Mouse (Mus musculus) gastrocnemius, postnatal 25 days (tissue): ENCODE results near the gene Timm8b. TPM values are rescaled to one million over a fixed set of nuclear protein-coding genes. Genes with fewer than 3 reads are reported as not detected.
"Not testable (repeated sequence)": the region's sequence is repeated elsewhere in the genome, so short reads cannot be mapped to it uniquely, and the experiment has no call there.

Source experiments
- DNase-seq: peaks from one replicate; pipeline ENCODE4 v3.0.0; 2022
- total RNA-seq, 2 experiments: library from RNA; stranded (reverse); gene quantifications; 1 replicate in 1 of 2; 2 replicates in 1 of 2; pipeline ENCODE4 v1.2.3; 2021

Timm8b gene
- total RNA-seq, 2 experiments from 2014 or later: 182 to 200 TPM

- no peak for DNase-seq
Observed at GRCm38 (mm10) chr9:50602055-50602845, 1.5 kb upstream of the Timm8b start.

GRCm38 (mm10) chr9:50603998-50604324 is 251 bp downstream of the Timm8b start:
- no peak for DNase-seq

GRCm38 (mm10) chr9:50604338-50604737 is 628 bp downstream of the Timm8b start:
- no peak for DNase-seq

DNA sequence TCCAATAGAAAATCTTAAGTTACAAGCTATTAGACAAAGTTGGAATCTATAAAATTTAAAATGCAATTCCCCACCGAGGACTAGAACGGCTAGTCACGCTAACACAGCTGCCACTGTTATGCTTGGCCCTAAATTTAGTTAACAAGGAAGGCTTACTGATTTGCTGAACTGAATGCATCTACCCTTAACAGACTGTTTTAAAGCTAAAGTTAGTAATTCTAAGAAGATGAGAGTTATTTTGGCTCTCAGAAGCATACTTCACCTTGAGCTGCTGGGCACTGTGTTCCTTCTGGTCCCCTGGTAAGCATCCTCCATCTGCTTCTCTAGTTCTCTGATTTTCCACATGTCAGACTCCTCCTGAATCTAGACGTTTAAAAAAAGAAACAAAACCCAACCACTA is 8.4 kb downstream of the Timm8b start:
- no peak for DNase-seq

GRCm38 (mm10) chr9:50616161-50616560 is 12.5 kb downstream of the Timm8b start:
- DNase-seq: no peak

- DNase-seq: peak; percentile 83
Observed at GRCm38 (mm10) chr9:50616766-50617603, 13.3 kb downstream of the Timm8b start, which contains the start of the genes Pih1d2 and Nkapd1. Gene Pih1d2, plus strand, starts transcription at chr9:50617321. Gene Nkapd1, minus strand, starts transcription at chr9:50617464.

DNA sequence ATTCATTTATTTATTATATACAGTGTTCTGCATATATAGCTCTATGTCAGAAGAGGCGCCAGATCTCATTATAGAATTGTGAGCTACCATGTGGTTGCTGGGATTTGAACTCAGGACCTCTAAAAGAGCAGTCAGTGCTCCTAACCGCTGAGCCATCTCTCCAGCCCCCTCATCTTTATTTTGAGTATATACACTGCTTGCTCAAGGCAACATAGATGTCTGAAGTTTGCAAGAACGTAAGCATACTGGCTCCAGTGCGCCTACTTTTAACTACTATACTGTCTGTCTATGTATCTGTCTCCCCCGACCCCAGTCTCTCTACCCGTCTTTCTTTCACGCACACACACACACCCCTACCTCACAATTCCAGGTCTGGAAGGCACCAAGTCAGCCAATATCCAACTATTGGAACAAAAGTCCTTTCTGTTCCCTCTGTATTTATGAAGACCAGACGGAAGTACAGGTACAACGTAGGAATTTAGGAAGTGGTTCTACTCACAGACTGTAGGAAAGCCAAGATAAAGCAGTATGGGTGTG is 14.2 kb downstream of the Timm8b start:
- DNase-seq: no peak

DNA sequence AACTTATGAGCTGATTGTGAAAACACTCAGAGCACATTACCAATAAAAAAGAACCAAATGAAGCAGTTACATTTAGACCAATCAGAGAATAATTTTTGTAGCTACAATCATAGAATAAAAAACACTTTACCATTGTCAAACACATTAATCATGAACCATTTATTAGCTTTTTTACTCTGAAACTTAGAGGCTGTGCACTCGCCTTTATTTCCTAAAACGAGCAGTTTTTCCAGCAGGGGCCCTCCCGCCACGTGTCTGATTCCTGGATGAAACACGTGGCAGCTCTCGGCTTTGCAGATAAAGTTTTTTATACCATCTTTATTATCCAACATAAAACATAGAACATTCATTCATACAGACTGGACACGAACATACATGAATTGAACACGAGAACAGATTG is 27.2 kb downstream of the Timm8b start:
- not testable (repeated sequence) for DNase-seq

DNA sequence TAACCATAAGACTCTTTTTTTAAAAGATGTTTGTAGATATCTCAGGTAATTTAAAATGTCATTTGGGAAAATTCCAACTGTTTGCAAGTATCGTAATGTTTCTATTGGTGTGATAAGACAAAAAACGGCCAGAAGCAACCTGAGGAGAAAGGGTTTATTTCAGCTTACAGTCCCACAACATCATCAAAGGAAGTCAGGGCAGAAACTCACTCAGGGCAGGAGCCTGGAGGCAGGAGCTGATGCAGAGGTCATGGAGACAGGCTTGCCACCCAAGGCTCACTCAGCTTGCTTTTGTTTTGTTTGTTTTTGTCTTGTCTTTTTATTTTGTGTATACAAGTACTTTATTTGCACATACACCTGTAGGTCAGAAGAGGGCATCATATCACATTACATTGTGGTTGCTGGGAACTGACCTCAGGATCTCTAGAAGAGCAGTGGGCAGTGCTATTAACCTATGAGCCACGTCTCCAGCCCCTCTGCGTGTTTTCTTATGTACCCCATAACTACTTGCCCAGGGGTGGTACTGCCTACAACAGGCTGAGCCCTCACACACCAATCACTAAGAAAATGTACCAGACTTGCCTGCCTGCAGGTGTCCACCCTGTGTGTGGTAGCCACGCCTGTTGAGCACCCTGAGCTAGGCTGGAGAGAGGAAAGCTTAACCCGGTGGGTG is 28.4 kb downstream of the Timm8b start:
- DNase-seq: no peak

DNA sequence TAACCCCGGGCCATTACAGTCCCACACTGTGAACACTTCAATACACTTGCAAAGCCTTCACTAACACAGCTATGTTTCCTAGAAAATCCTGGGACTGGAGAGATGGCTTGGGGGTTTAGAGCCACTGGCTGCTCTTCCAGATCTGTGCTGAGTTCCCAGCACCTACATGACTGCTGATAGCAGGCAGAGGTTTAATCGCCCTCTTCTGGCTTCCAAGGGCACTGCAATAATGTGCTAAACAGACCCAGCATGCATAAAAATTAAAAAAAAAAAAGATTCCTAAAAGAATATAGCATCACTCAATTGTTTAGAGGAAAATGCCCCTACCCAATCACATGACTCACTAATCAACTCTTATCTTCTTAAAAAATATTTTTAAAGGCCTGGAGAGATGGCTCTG is 29.3 kb downstream of the Timm8b start:
- DNase-seq: no peak

- DNase-seq: no peak
Observed at GRCm38 (mm10) chr9:50634270-50634669, 30.6 kb downstream of the Timm8b start.

- DNase-seq: peak; percentile 16
Observed at GRCm38 (mm10) chr9:50646826-50647370, 43.2 kb downstream of the Timm8b start.

DNA sequence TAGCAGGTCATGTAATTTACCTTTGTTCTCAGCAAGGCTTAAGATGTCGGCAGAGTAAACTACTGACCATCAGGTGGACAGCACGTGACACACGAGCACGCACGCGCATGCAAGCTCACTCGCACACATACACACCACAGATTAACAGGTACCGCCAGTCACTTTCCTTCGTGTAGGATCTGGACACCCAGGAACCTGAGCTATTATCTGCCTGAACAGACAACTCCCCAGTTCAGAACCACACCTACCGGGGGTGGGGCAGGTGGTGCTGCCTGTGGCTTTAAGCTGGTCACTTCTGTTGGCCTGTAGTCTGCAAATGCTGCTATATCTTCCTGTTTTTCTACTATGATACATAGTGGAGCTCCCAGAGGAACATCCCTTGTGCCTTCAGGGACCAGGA is 46.8 kb downstream of the Timm8b start:
- no peak for DNase-seq

Other genes starting within 250 kb of the Timm8b start
- not detected for gene Plet1, start 109.4 kb upstream of the Timm8b start, total RNA-seq
- 10 to 100 TPM in 1 of 2 experiments, 1 to 10 TPM in 1; 8.5 to 11.2 TPM for gene Pts, start 75.2 kb upstream of the Timm8b start, total RNA-seq
- gene Il18, start 49.1 kb upstream of the Timm8b start, total RNA-seq: under 1 TPM; 0.43 to 0.75 TPM
- gene Bco2, start 48.7 kb upstream of the Timm8b start, total RNA-seq: under 1 TPM; 0.28 to 0.40 TPM
- gene Tex12, start 42.6 kb upstream of the Timm8b start, total RNA-seq: not detected
- gene Sdhd, start 98 bp upstream of the Timm8b start, total RNA-seq: 100 to 1,000 TPM; 338 to 360 TPM
- gene Pih1d2, start 13.4 kb downstream of the Timm8b start, total RNA-seq: under 1 TPM; 0.20 to 0.43 TPM
- gene Nkapd1, start 13.6 kb downstream of the Timm8b start, total RNA-seq: 10 to 100 TPM in 1 of 2 experiments, 1 to 10 TPM in 1; 7.7 to 10.4 TPM
- 100 to 1,000 TPM; 228 to 279 TPM for gene Dlat, start 55.9 kb downstream of the Timm8b start, total RNA-seq
- gene Dixdc1, start 135.6 kb downstream of the Timm8b start, total RNA-seq: 1 to 10 TPM; 2.4 to 4.0 TPM
- gene 2310030G06Rik, start 142.6 kb downstream of the Timm8b start, total RNA-seq: 1 to 10 TPM; 1.5 to 6.5 TPM
- 1,000 to 10,000 TPM; 1,104 to 3,330 TPM for gene Cryab, start 147.4 kb downstream of the Timm8b start, total RNA-seq
- gene Hspb2, start 148.4 kb downstream of the Timm8b start, total RNA-seq: 100 to 1,000 TPM; 106 to 134 TPM
- 1 to 10 TPM; 3.7 to 3.9 TPM for gene Fdxacb1, start 164.3 kb downstream of the Timm8b start, total RNA-seq
- 10 to 100 TPM in 1 of 2 experiments, 1 to 10 TPM in 1; 9.0 to 10.5 TPM for gene Alg9, start 171.1 kb downstream of the Timm8b start, total RNA-seq
- gene 1110032A03Rik, start 171.6 kb downstream of the Timm8b start, total RNA-seq: 10 to 100 TPM in 1 of 2 experiments, 1 to 10 TPM in 1; 9.0 to 10.7 TPM
- 1 to 10 TPM; 5.0 to 7.9 TPM for gene Ppp2r1b, start 241.4 kb downstream of the Timm8b start, total RNA-seq